Comparison of ENCODE assay signal across 10 mouse cellular contexts in the genomic region with DNA sequence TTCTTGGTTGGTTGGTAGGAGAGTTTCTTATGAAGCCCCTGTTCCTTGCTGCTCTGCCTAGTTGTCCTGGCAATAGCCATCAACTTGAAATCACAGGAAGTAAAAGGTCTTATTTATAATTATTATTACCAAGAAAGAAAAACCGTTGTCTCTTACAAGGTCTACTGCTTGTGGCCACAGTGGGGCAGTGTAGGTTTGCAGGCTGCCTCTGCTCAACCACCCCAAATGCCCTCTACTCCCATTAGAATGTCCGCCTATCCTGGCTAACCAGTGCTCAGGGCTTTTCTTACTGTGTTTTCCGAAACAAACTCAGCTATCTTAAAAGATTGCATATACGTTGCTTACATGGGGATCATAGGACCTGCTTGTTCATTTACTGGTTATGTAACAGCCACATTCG.
DNase-seq lines count a peak whose midpoint lies in the region; ATAC-seq and TF ChIP-seq lines count a peak whose summit lies in the region.
"Had no signal": no experiment of that assay in that cellular context is flagged by ENCODE, and none has a peak within 500 bp of the region (broad histone marks: within the 10 kb centered on the region; RNA-seq: fewer than 3 reads in every experiment).

No protein-coding gene starts in this region.

- H3K36me3 ChIP-seq in embryonic facial prominence, embryonic 14.5 days (ENCODE audit: control insufficient read depth, insufficient read depth, low read length), result peaks cover 11% of the 10 kb centered on the region; the same call in 1 of the 2 replicates
- peaks cover 5% of the 10 kb centered on the region for H3K36me3 ChIP-seq in lung, embryonic 16.5 days (ENCODE audit: control insufficient read depth, insufficient read depth, low read length)
- H3K36me3 ChIP-seq: G1E had no signal

- peaks cover 7% of the 10 kb centered on the region; the same call in 1 of the 2 replicates for H3K9me3 ChIP-seq in embryonic facial prominence, embryonic 14.5 days (ENCODE audit: control insufficient read depth, low read length)
- no peaks in the 10 kb centered on the region for H3K9me3 ChIP-seq in lung, embryonic 16.5 days (ENCODE audit: control insufficient read depth, low read length)
- H3K9me3 ChIP-seq: G1E; megakaryocyte, embryonic 14.5 days had no signal

- no peaks in the 10 kb centered on the region for H3K27me3 ChIP-seq in cerebellum, adult 2 months (ENCODE audit: control insufficient read depth, insufficient read depth, low read length)
- H3K27me3 ChIP-seq in embryonic facial prominence, embryonic 14.5 days (replicated peaks; ENCODE audit: control insufficient read depth, insufficient read depth, low read length), result no peaks in the 10 kb centered on the region
- no peaks in the 10 kb centered on the region for H3K27me3 ChIP-seq in lung, embryonic 16.5 days (ENCODE audit: control insufficient read depth, insufficient read depth, low read depth, low read length)
- H3K27me3 ChIP-seq: megakaryocyte, embryonic 14.5 days had no signal

- 76% methylated on average over 5 of the region's 5 CpGs for WGBS in cerebellum, adult 2 months
- WGBS in embryonic facial prominence, embryonic 14.5 days, result 68% methylated on average over 5 of the region's 5 CpGs
- WGBS in lung, embryonic 16.5 days, result 64% methylated on average over 5 of the region's 5 CpGs

- H3K9ac ChIP-seq in embryonic facial prominence, embryonic 14.5 days (ENCODE audit: low read depth, low read length), result no peak overlapping the region
- H3K9ac ChIP-seq in lung, embryonic 16.5 days (ENCODE audit: low read length), result no peak overlapping the region

- intact Hi-C loops in left cerebral cortex, postnatal 14 days (cut with DNase I), result no loop called here
- intact Hi-C loops in left cerebral cortex, postnatal 10 days (cut with DNase I), result no loop called here

- no peak overlapping the region for H3K4me3 ChIP-seq in cerebellum, adult 2 months (replicated peaks; ENCODE audit: insufficient read depth, low read depth, low read length)
- no peak overlapping the region for H3K4me3 ChIP-seq in embryonic facial prominence, embryonic 14.5 days (ENCODE audit: low read depth, low read length)
- no peak overlapping the region for H3K4me3 ChIP-seq in lung, embryonic 16.5 days (ENCODE audit: low read length)
- H3K4me3 ChIP-seq: megakaryocyte, embryonic 14.5 days had no signal

- H3K27ac ChIP-seq in cerebellum, adult 2 months (ENCODE audit: insufficient read depth, low read length), result no peak overlapping the region
- no peak overlapping the region for H3K27ac ChIP-seq in embryonic facial prominence, embryonic 14.5 days (replicated peaks; ENCODE audit: low read depth, low read length)
- no peak overlapping the region for H3K27ac ChIP-seq in lung, embryonic 16.5 days (ENCODE audit: low read length)

- no peak for TF ChIP-seq POLR2A in cerebellum, adult 2 months (IDR thresholded peaks at IDR 0.05; ENCODE audit: borderline replicate concordance, insufficient read depth, low read length)

- peak in 1 of 2 experiments; percentile 32 for DNase-seq in cerebellum, adult 2 months
- DNase-seq in cerebellum, adult 9-11 months, result no peak
- peak; percentile 25 to 36 for DNase-seq in left cerebral cortex, postnatal 14 days (ENCODE audit: low spot score in 2 of 2)
- DNase-seq in left cerebral cortex, postnatal 10 days (ENCODE audit: extremely low spot score in 1 of 2, low spot score in 2 of 2), result no peak
- DNase-seq in ES-CJ7 (ENCODE audit: low read depth, low spot score), result peak; percentile 35
- DNase-seq in embryonic facial prominence, embryonic 14.5 days (ENCODE audit: low spot score), result no peak
- DNase-seq in T-cell, adult 2 months (ENCODE audit: low spot score), result no peak

- peaks cover 2% of the 10 kb centered on the region; the same call in 1 of the 2 replicates for H3K4me1 ChIP-seq in cerebellum, adult 2 months (ENCODE audit: control insufficient read depth, insufficient read depth, low read length)
- no peaks in the 10 kb centered on the region for H3K4me1 ChIP-seq in embryonic facial prominence, embryonic 14.5 days (ENCODE audit: control insufficient read depth, insufficient read depth, low read length)
- 0 out of 2 replicates have a peak, but pooled peaks cover 3% of the 10 kb centered on the region for H3K4me1 ChIP-seq in lung, embryonic 16.5 days (replicated peaks; ENCODE audit: control insufficient read depth, insufficient read depth, low read length)

- peak; percentile 45; the same call in 1 of the 2 replicates for TF ChIP-seq CTCF in cerebellum, adult 2 months (IDR thresholded peaks at IDR 0.05; ENCODE audit: borderline replicate concordance, insufficient read depth, low read depth, low read length)

- 0 out of 2 replicates have a peak, but pooled peaks have one; percentile 63 for ATAC-seq in embryonic facial prominence, embryonic 14.5 days (ENCODE audit: low read depth)
- peak; percentile 56; the same call in 1 of the 2 replicates for ATAC-seq in lung, embryonic 16.5 days (ENCODE audit: low read depth)

- no peak overlapping the region for H3K4me2 ChIP-seq in embryonic facial prominence, embryonic 14.5 days (ENCODE audit: low read depth, low read length)
- no peak overlapping the region for H3K4me2 ChIP-seq in lung, embryonic 16.5 days (ENCODE audit: low read depth, low read length)

Comparison
In these comparisons a context has a peak if more than half of its experiments do, and no peak if none do; other contexts are left out.
1. DNase-seq: peak in left cerebral cortex, postnatal 14 days (2 of 2) and ES-CJ7 (single experiment); none in cerebellum, adult 9-11 months (single experiment), left cerebral cortex, postnatal 10 days (0 of 2), embryonic facial prominence, embryonic 14.5 days (single experiment) and T-cell, adult 2 months (single experiment).